Mouse (Mus musculus): ENCODE data around the gene Zfp263. TPM values are rescaled to one million over a fixed set of nuclear protein-coding genes. Genes with fewer than 3 reads are reported as not detected.

The Zfp263 gene
- polyA plus RNA-seq (2014; fragmentation: Nextera tagmentation; extraction: Ambion mirVana) = 30.1 and 39.2 TPM in 2 replicates

- ATAC-seq (ENCODE audit: low read depth) = peak; percentile 99
- WGBS = under 1% methylated on average over 42 of the region's 42 CpGs
Observed at GRCm38 (mm10) chr16:3743503-3744185, at the start of gene Zfp263. TSS of gene Zfp263 (plus strand) at chr16:3744093.

GRCm38 (mm10) chr16:3699281-3699680, 44.6 kb upstream of the Zfp263 start:
- no peak overlapping the region for H3K27ac ChIP-seq (ENCODE audit: low read depth, low read length)
- no peaks in the 10 kb centered on the region for H3K27me3 ChIP-seq (ENCODE audit: control insufficient read depth, insufficient read depth, low read length)
- no peak overlapping the region for H3K4me2 ChIP-seq (ENCODE audit: low read depth, low read length)
- no peak overlapping the region for H3K4me3 ChIP-seq (ENCODE audit: low read depth, low read length)
- WGBS = 87% methylated on average over 8 of the region's 8 CpGs
- no peaks in the 10 kb centered on the region for H3K9me3 ChIP-seq (ENCODE audit: control insufficient read depth, low read length)
- H3K36me3 ChIP-seq (ENCODE audit: control insufficient read depth, insufficient read depth, low read length) = no peaks in the 10 kb centered on the region
- ATAC-seq (ENCODE audit: low read depth) = no peak
- H3K4me1 ChIP-seq (ENCODE audit: control insufficient read depth, insufficient read depth, low read length) = no peaks in the 10 kb centered on the region
- H3K9ac ChIP-seq (replicated peaks; ENCODE audit: low read depth, low read length) = no peak overlapping the region

More at GRCm38 (mm10) chr16:3743503-3744185, at the start of gene Zfp263:
- peaks cover 17% of the 10 kb centered on the region for H3K4me1 ChIP-seq (ENCODE audit: control insufficient read depth, insufficient read depth, low read length)
- H3K27me3 ChIP-seq (ENCODE audit: control insufficient read depth, insufficient read depth, low read length) = no peaks in the 10 kb centered on the region
- H3K27ac ChIP-seq (ENCODE audit: low read depth, low read length) = peak within 1 kb of the TSS; percentile 90
- H3K4me3 ChIP-seq (ENCODE audit: low read depth, low read length) = peak within 1 kb of the TSS; percentile 69
- H3K4me2 ChIP-seq (ENCODE audit: low read depth, low read length) = peak within 1 kb of the TSS; percentile 92
- peaks cover 9% of the 10 kb centered on the region; the same call in 1 of the 2 replicates for H3K36me3 ChIP-seq (ENCODE audit: control insufficient read depth, insufficient read depth, low read length)
- H3K9ac ChIP-seq (replicated peaks; ENCODE audit: low read depth, low read length) = peak within 1 kb of the TSS; percentile 65
- H3K9me3 ChIP-seq (ENCODE audit: control insufficient read depth, low read length) = 0 out of 2 replicates have a peak, but pooled peaks cover 6% of the 10 kb centered on the region

GRCm38 (mm10) chr16:3700893-3701292, 43.0 kb upstream of the Zfp263 start:
- Histone ChIP-seq H3K9ac (replicated peaks; ENCODE audit: low read depth, low read length) (no peak overlapping the region), H3K9me3 (ENCODE audit: control insufficient read depth, low read length) (no peaks in the 10 kb centered on the region), H3K4me2 (ENCODE audit: low read depth, low read length) (no peak overlapping the region), H3K27me3 (ENCODE audit: control insufficient read depth, insufficient read depth, low read length) (no peaks in the 10 kb centered on the region), H3K4me3 (ENCODE audit: low read depth, low read length) (no peak overlapping the region), H3K27ac (ENCODE audit: low read depth, low read length) (no peak overlapping the region), H3K36me3 (ENCODE audit: control insufficient read depth, insufficient read depth, low read length) (no peaks in the 10 kb centered on the region), H3K4me1 (ENCODE audit: control insufficient read depth, insufficient read depth, low read length) (no peaks in the 10 kb centered on the region)
- ATAC-seq (ENCODE audit: low read depth) = no peak
- 82% methylated on average over 1 of the region's 1 CpGs for WGBS

- no peaks in the 10 kb centered on the region for H3K36me3 ChIP-seq (ENCODE audit: control insufficient read depth, insufficient read depth, low read length)
- 89% methylated on average over 6 of the region's 6 CpGs for WGBS
- ATAC-seq (ENCODE audit: low read depth) = no peak
- no peak overlapping the region for H3K27ac ChIP-seq (ENCODE audit: low read depth, low read length)
- no peak overlapping the region for H3K4me2 ChIP-seq (ENCODE audit: low read depth, low read length)
- no peak overlapping the region for H3K9ac ChIP-seq (replicated peaks; ENCODE audit: low read depth, low read length)
- no peaks in the 10 kb centered on the region for H3K27me3 ChIP-seq (ENCODE audit: control insufficient read depth, insufficient read depth, low read length)
- no peaks in the 10 kb centered on the region for H3K4me1 ChIP-seq (ENCODE audit: control insufficient read depth, insufficient read depth, low read length)
- no peaks in the 10 kb centered on the region; the same call in 1 of the 2 replicates for H3K9me3 ChIP-seq (ENCODE audit: control insufficient read depth, low read length)
- H3K4me3 ChIP-seq (ENCODE audit: low read depth, low read length) = no peak overlapping the region
Observed at GRCm38 (mm10) chr16:3706680-3707079, 37.2 kb upstream of the Zfp263 start.

GRCm38 (mm10) chr16:3714731-3715130, 29.2 kb upstream of the Zfp263 start:
- Histone ChIP-seq H3K9me3 (ENCODE audit: control insufficient read depth, low read length) (no peaks in the 10 kb centered on the region; the same call in 1 of the 2 replicates), H3K4me1 (ENCODE audit: control insufficient read depth, insufficient read depth, low read length) (no peaks in the 10 kb centered on the region), H3K4me3 (ENCODE audit: low read depth, low read length) (no peak overlapping the region), H3K36me3 (ENCODE audit: control insufficient read depth, insufficient read depth, low read length) (no peaks in the 10 kb centered on the region), H3K9ac (replicated peaks; ENCODE audit: low read depth, low read length) (no peak overlapping the region), H3K27me3 (ENCODE audit: control insufficient read depth, insufficient read depth, low read length) (no peaks in the 10 kb centered on the region), H3K27ac (ENCODE audit: low read depth, low read length) (no peak overlapping the region), H3K4me2 (ENCODE audit: low read depth, low read length) (no peak overlapping the region)
- WGBS = 97% methylated on average over 2 of the region's 2 CpGs
- ATAC-seq (ENCODE audit: low read depth) = no peak

GRCm38 (mm10) chr16:3717980-3718379, 25.9 kb upstream of the Zfp263 start, which contains the start of gene Mefv:
TSS of gene Mefv (minus strand) at chr16:3718097.
- Histone ChIP-seq H3K9me3 (ENCODE audit: control insufficient read depth, low read length) (no peaks in the 10 kb centered on the region), H3K27me3 (ENCODE audit: control insufficient read depth, insufficient read depth, low read length) (no peaks in the 10 kb centered on the region), H3K36me3 (ENCODE audit: control insufficient read depth, insufficient read depth, low read length) (no peaks in the 10 kb centered on the region), H3K4me1 (ENCODE audit: control insufficient read depth, insufficient read depth, low read length) (no peaks in the 10 kb centered on the region), H3K9ac (replicated peaks; ENCODE audit: low read depth, low read length) (no peak within 1 kb of the TSS), H3K27ac (ENCODE audit: low read depth, low read length) (no peak within 1 kb of the TSS), H3K4me3 (ENCODE audit: low read depth, low read length) (no peak within 1 kb of the TSS), H3K4me2 (ENCODE audit: low read depth, low read length) (no peak within 1 kb of the TSS)
- ATAC-seq (ENCODE audit: low read depth) = no peak
- 93% methylated on average over 6 of the region's 6 CpGs for WGBS

GRCm38 (mm10) chr16:3723231-3723630, 20.7 kb upstream of the Zfp263 start:
- Histone ChIP-seq H3K4me1 (ENCODE audit: control insufficient read depth, insufficient read depth, low read length) (no peaks in the 10 kb centered on the region), H3K36me3 (ENCODE audit: control insufficient read depth, insufficient read depth, low read length) (no peaks in the 10 kb centered on the region), H3K27me3 (ENCODE audit: control insufficient read depth, insufficient read depth, low read length) (no peaks in the 10 kb centered on the region), H3K4me3 (ENCODE audit: low read depth, low read length) (no peak overlapping the region), H3K9ac (replicated peaks; ENCODE audit: low read depth, low read length) (no peak overlapping the region), H3K27ac (ENCODE audit: low read depth, low read length) (no peak overlapping the region), H3K9me3 (ENCODE audit: control insufficient read depth, low read length) (no peaks in the 10 kb centered on the region), H3K4me2 (ENCODE audit: low read depth, low read length) (no peak overlapping the region)
- no peak for ATAC-seq (ENCODE audit: low read depth)
- 89% methylated on average over 3 of the region's 3 CpGs for WGBS

- Histone ChIP-seq H3K4me3 (ENCODE audit: low read depth, low read length) (no peak overlapping the region), H3K27me3 (ENCODE audit: control insufficient read depth, insufficient read depth, low read length) (no peaks in the 10 kb centered on the region), H3K36me3 (ENCODE audit: control insufficient read depth, insufficient read depth, low read length) (no peaks in the 10 kb centered on the region), H3K4me2 (ENCODE audit: low read depth, low read length) (no peak overlapping the region), H3K27ac (ENCODE audit: low read depth, low read length) (no peak overlapping the region), H3K9ac (replicated peaks; ENCODE audit: low read depth, low read length) (no peak overlapping the region), H3K4me1 (ENCODE audit: control insufficient read depth, insufficient read depth, low read length) (no peaks in the 10 kb centered on the region), H3K9me3 (ENCODE audit: control insufficient read depth, low read length) (no peaks in the 10 kb centered on the region)
- ATAC-seq (ENCODE audit: low read depth) = no peak
- 83% methylated on average over 6 of the region's 6 CpGs for whole genome bisulfite sequencing
Observed at GRCm38 (mm10) chr16:3727980-3728720, 15.7 kb upstream of the Zfp263 start.

GRCm38 (mm10) chr16:3732612-3733011, 11.3 kb upstream of the Zfp263 start:
- Histone ChIP-seq H3K27ac (ENCODE audit: low read depth, low read length) (no peak overlapping the region), H3K4me2 (ENCODE audit: low read depth, low read length) (no peak overlapping the region), H3K27me3 (ENCODE audit: control insufficient read depth, insufficient read depth, low read length) (no peaks in the 10 kb centered on the region), H3K36me3 (ENCODE audit: control insufficient read depth, insufficient read depth, low read length) (no peaks in the 10 kb centered on the region), H3K4me3 (ENCODE audit: low read depth, low read length) (no peak overlapping the region), H3K4me1 (ENCODE audit: control insufficient read depth, insufficient read depth, low read length) (no peaks in the 10 kb centered on the region), H3K9me3 (ENCODE audit: control insufficient read depth, low read length) (no peaks in the 10 kb centered on the region), H3K9ac (replicated peaks; ENCODE audit: low read depth, low read length) (no peak overlapping the region)
- 93% methylated on average over 4 of the region's 4 CpGs for WGBS
- ATAC-seq (ENCODE audit: low read depth) = no peak
